Mouse (Mus musculus) stomach, embryonic 16.5 days (tissue): ENCODE data around the gene Tob2. TPM values are rescaled to one million over a fixed set of nuclear protein-coding genes. Genes with fewer than 3 reads are reported as not detected.

ENCODE experiments used
- ATAC-seq: fragments of 200-750 bp; cut with Nextera tagmentation; 2 replicates; pipeline ENCODE4 v1.8.0; 2017; ENCODE audit warnings: moderate number of reproducible peaks, moderate TSS enrichment; ENCODE audit not compliant: insufficient read depth, low FRiP score
- H3K27ac ChIP-seq: fragments of 300-500 bp; sonication (generic); 2 replicates; pipeline ENCODE4 v1.5.1; 2014; ENCODE audit warnings: low read length
- H3K27me3 ChIP-seq: fragments of 300-500 bp; sonication (generic); 2 replicates; pipeline ENCODE4 v1.6.1; 2014; ENCODE audit warnings: low read length, control low read depth, mixed read lengths; ENCODE audit not compliant: control insufficient read depth, insufficient read depth
- H3K36me3 ChIP-seq: fragments of 300-500 bp; sonication (generic); 2 replicates; pipeline ENCODE4 v1.6.1; 2014; ENCODE audit warnings: low read length; ENCODE audit not compliant: control insufficient read depth, insufficient read depth
- H3K4me1 ChIP-seq: fragments of 300-500 bp; sonication (generic); 2 replicates; pipeline ENCODE4 v1.6.1; 2014; ENCODE audit warnings: low read length, control low read depth, mixed read lengths; ENCODE audit not compliant: control insufficient read depth, insufficient read depth
- H3K4me2 ChIP-seq: fragments of 300-500 bp; sonication (generic); 2 replicates; pipeline ENCODE4 v1.6.1; 2014; ENCODE audit warnings: low read depth, low read length, mixed read lengths
- H3K4me3 ChIP-seq: fragments of 300-500 bp; sonication (generic); replicated peaks from 2 replicates; pipeline ENCODE4 v1.5.1; 2014; ENCODE audit warnings: mild to moderate bottlenecking, low read length
- H3K9ac ChIP-seq: fragments of 300-500 bp; sonication (generic); 2 replicates; pipeline ENCODE4 v1.6.1; 2014; ENCODE audit warnings: low read length
- H3K9me3 ChIP-seq: fragments of 300-500 bp; sonication (generic); replicated peaks from 2 replicates; pipeline ENCODE4 v1.6.1; 2016; ENCODE audit warnings: low read length, control low read depth; ENCODE audit not compliant: control insufficient read depth
- WGBS: fragments of 180-500 bp; shearing (Covaris S2); extraction: QIAGEN DNeasy Blood & Tissue Kit; methylation state at CpG from one replicate; pipeline ENCODE4 v1.1.7; 2014; 5-methylcytosine and 5-hydroxymethylcytosine counted together
- polyA plus RNA-seq: library from polyadenylated mRNA; unstranded; fragments of >200 nt; fragmentation: Nextera tagmentation; extraction: Ambion mirVana; gene quantifications from 2 replicates; pipeline ENCODE4 v1.2.1, GENCODE M21; 2015

Tob2 gene
- polyA plus RNA-seq, 1 experiment from 2014 or later = 30.0 TPM

DNA sequence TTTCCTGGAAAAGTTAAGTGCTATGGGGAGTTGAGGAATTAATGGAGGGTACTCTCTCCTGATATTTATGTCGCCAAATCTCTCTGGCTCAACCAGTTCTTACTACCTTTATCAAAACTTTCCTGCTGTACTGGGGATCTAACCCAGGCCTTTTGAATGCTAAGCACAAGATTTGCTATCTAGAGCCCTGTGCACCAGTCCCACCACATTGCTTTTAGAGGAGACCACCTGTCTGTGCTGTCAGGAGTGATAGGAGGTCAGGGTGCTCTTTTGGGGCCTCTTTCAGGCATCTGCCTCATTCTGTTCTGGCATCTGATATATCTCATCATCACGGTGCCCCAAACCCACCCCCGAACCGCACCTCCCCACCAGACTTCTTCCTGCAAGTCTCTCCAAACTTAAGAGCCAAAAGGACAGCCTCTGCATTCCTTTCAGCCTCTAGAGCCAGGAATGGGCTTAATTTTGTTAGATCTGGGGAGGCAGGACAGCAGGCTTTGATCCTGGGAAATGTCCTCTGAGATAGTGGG, 55.1 kb downstream of the Tob2 start:
- peaks cover 32% of the 10 kb centered on the region for H3K4me1 ChIP-seq
- 43% methylated on average over 4 of the region's 4 CpGs for WGBS
- H3K9me3 ChIP-seq = no peaks in the 10 kb centered on the region
- peak overlapping the region; percentile 81 for H3K4me2 ChIP-seq
- H3K27ac ChIP-seq = peak overlapping the region; percentile 72
- H3K36me3 ChIP-seq = no peaks in the 10 kb centered on the region
- peak overlapping the region; percentile 47 for H3K4me3 ChIP-seq
- no peaks in the 10 kb centered on the region for H3K27me3 ChIP-seq
- no peak for ATAC-seq
- H3K9ac ChIP-seq = peak overlapping the region; percentile 71

DNA sequence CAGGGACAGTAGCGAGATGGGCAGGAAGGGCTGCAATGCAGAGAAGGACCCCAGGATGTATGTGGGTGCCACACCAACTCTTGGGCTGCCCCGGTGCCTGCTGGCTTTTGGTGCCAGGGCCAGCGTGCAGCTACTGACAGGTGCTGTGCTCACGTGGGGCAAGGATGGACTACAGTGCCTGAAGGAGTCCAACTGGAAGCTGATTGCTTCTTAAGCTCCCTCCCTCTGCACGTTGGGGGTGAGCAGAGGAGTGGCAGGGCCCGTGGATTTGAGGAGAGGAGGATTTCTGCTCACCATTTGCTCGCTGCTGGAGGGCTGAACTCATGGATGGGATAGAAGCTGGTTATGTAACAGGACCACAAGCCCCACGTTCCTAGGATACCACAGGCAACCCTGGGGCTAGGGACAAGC, 55.6 kb downstream of the Tob2 start:
- H3K4me1 ChIP-seq = peaks cover 32% of the 10 kb centered on the region
- WGBS = 9% methylated on average over 8 of the region's 8 CpGs
- no peaks in the 10 kb centered on the region for H3K27me3 ChIP-seq
- ATAC-seq = peak; percentile 14
- peak overlapping the region; percentile 81 for H3K4me2 ChIP-seq
- no peaks in the 10 kb centered on the region for H3K9me3 ChIP-seq
- H3K36me3 ChIP-seq = no peaks in the 10 kb centered on the region
- peak overlapping the region; percentile 47 for H3K4me3 ChIP-seq
- peak overlapping the region; percentile 71 for H3K9ac ChIP-seq
- peak overlapping the region; percentile 72 for H3K27ac ChIP-seq

DNA sequence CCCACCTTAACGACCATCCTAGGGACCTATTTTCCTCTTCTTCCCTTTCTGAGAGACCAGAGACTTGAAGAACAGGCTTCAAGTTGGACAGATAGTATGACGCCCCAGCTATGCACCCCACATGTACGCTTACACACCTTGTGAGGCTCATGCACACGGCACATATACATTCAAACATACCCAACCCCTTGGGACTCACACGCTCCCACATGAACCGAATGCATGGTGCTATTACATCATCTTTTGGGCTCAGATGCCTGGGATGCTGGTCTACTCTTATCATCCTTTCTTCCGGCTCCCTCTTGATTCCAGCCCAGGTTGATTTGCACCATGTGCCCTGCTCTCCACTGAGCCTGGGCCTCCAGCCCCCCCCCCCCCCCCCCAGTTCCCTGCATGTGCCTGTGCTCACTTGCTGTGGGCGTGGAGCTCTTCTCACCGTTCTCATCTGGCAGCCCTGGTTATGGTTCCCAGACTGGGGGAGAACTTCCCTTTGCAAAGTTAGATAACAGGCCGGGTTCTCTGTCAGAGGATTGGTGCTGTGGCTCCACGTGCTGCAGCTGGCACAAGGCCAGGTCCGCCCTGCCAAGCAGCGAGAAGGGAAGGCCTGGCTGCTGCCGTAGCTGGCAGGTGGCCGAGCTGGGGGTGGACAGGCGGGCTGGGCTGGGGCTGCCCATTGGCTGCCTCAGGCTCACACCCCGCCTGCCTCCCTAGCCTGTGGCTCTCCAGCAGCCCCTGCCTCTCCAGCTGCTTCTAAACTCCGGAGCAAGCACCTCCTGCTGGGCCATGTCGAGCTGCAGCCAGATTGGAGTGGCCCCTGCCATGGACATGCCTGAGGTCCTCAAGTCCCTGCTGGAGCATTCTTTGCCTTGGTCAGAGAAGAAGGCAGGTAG, 56.4 kb downstream of the Tob2 start, which contains the start of gene Tef:
Gene Tef, plus strand, starts transcription at position 421 of the 890 bp plus-strand sequence.
- Histone ChIP-seq H3K36me3 (no peaks in the 10 kb centered on the region), H3K4me2 (peak within 1 kb of the TSS; percentile 81), H3K27me3 (no peaks in the 10 kb centered on the region), H3K27ac (peak within 1 kb of the TSS; percentile 81), H3K9ac (peak within 1 kb of the TSS; percentile 71), H3K4me1 (peaks cover 32% of the 10 kb centered on the region), H3K4me3 (peak within 1 kb of the TSS; percentile 47), H3K9me3 (no peaks in the 10 kb centered on the region)
- ATAC-seq = peak; percentile 98
- WGBS = 15% methylated on average over 19 of the region's 19 CpGs

DNA sequence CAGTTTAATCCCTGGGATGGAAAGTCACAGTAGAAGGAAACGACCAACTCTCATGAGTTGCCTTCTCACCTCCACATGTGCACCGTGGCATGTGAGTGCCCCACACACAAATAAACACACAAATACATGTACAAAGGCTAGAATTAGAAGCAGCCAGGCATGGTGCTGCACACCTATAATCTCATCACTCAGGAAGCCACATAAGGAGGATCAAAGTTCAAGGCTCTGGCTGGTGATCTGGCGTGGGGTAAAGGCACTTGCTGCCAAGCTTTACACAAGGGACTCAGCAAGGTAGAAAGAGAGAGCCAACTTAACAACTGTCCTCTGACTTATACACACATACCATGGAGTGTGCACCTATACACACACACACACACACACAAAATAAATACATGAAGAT, 58.2 kb downstream of the Tob2 start:
- Histone ChIP-seq H3K9me3 (no peaks in the 10 kb centered on the region), H3K4me1 (peaks cover 30% of the 10 kb centered on the region), H3K9ac (no peak overlapping the region), H3K27me3 (no peaks in the 10 kb centered on the region), H3K4me3 (no peak overlapping the region), H3K4me2 (no peak overlapping the region), H3K27ac (no peak overlapping the region), H3K36me3 (no peaks in the 10 kb centered on the region)
- ATAC-seq = no peak
- WGBS = 68% methylated on average over 3 of the region's 3 CpGs

DNA sequence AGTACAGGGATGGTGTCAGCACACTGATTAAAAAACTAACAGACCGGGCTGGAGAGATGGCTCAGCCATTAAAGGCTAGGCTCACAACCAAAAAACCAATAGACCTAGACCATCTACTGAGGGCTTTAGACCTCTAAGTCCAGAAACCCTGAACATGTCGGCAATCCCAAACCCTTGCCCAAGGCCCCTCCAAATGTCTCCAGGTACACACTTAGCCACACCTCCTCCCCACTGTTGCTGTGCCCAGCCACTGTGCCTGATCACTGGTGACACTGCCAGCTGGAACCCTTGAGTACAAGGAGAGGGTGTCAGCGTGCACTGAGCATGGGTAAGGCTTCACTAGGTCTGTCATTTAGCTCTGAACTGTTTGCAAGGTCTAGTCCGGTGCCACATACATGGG, 60.2 kb downstream of the Tob2 start:
- H3K4me2 ChIP-seq = no peak overlapping the region
- ATAC-seq = no peak
- H3K4me1 ChIP-seq = peaks cover 14% of the 10 kb centered on the region
- no peaks in the 10 kb centered on the region for H3K9me3 ChIP-seq
- H3K27ac ChIP-seq = no peak overlapping the region
- no peak overlapping the region for H3K9ac ChIP-seq
- H3K27me3 ChIP-seq = no peaks in the 10 kb centered on the region
- no peaks in the 10 kb centered on the region for H3K36me3 ChIP-seq
- no peak overlapping the region for H3K4me3 ChIP-seq
- WGBS = 81% methylated on average over 4 of the region's 4 CpGs

Other genes with a start within 250 kb of the Tob2 start
- gene L3mbtl2, start 194.9 kb downstream of the Tob2 start, polyA plus RNA-seq = 19.0 and 20.5 TPM in 2 replicates
- 2.2 and 2.7 TPM in 2 replicates for gene Chadl, start 161.5 kb downstream of the Tob2 start, polyA plus RNA-seq
- gene Zc3h7b, start 113.7 kb downstream of the Tob2 start, polyA plus RNA-seq = 21.5 and 23.9 TPM in 2 replicates
- 95.8 and 98.5 TPM in 2 replicates for gene Rangap1, start 113.3 kb downstream of the Tob2 start, polyA plus RNA-seq
- 21.0 and 24.6 TPM in 2 replicates for gene Tef, start 56.4 kb downstream of the Tob2 start, polyA plus RNA-seq
- 112 and 120 TPM in 2 replicates for gene Phf5a, start 13.1 kb upstream of the Tob2 start, polyA plus RNA-seq
- 190 and 200 TPM in 2 replicates for gene Aco2, start 13.5 kb upstream of the Tob2 start, polyA plus RNA-seq
- 58.6 and 70.1 TPM in 2 replicates for gene Polr3h, start 67.4 kb upstream of the Tob2 start, polyA plus RNA-seq
- gene Csdc2, start 78.0 kb upstream of the Tob2 start, polyA plus RNA-seq = 17.1 and 18.2 TPM in 2 replicates
- gene Pmm1, start 102.1 kb upstream of the Tob2 start, polyA plus RNA-seq = 31.5 and 32.9 TPM in 2 replicates
- gene 1700029P11Rik, start 121.7 kb upstream of the Tob2 start, polyA plus RNA-seq = not detected in 2 replicates
- gene Xrcc6, start 129.0 kb upstream of the Tob2 start, polyA plus RNA-seq = 71.9 and 72.2 TPM in 2 replicates
- gene Desi1, start 175.1 kb upstream of the Tob2 start, polyA plus RNA-seq = 18.6 and 19.8 TPM in 2 replicates
- gene Snu13, start 188.8 kb upstream of the Tob2 start, polyA plus RNA-seq = 209 and 251 TPM in 2 replicates
- gene 4930407I10Rik, start 200.4 kb upstream of the Tob2 start, polyA plus RNA-seq = not detected in 2 replicates
- 0.03 TPM in 1 of 2 replicates, not detected in the other for gene Mei1, start 211.2 kb upstream of the Tob2 start, polyA plus RNA-seq